Mouse (Mus musculus) layer of hippocampus, adult 9-10 months (tissue): ENCODE results near the gene Npas3.

Experiments used
- DNase-seq: peaks from one replicate; pipeline ENCODE4 v3.0.0; 2022; ENCODE audit warnings: low spot score

The Npas3 gene

GRCm38 (mm10) chr12:53295747-53296146 is 47.3 kb downstream of the Npas3 start:
- no peak for DNase-seq

GRCm38 (mm10) chr12:53297946-53298840 is 49.7 kb downstream of the Npas3 start:
- DNase-seq = no peak

GRCm38 (mm10) chr12:53300964-53301363 is 52.5 kb downstream of the Npas3 start:
- DNase-seq = no peak

DNA sequence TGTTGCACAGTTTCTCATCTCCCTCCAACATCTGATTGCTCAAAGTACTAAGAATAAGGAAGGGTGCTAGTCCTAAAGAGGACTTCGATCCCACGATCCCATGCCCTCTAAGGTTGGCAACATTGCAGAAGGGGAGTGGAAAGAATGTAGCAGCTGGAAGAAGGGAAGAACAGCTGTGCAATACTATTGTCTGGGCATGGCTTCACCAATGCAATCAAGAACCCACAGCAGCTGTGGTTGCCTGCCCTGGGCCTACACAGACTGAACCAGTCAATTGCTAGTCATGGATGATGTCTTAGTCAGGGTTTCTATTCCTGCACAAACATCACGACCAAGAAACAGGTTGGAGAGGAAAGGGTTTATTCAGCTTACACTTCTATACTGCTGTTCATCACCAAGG is 53.7 kb downstream of the Npas3 start:
- DNase-seq = no peak

GRCm38 (mm10) chr12:53316715-53317114 is 68.2 kb downstream of the Npas3 start:
- DNase-seq = no peak

DNA sequence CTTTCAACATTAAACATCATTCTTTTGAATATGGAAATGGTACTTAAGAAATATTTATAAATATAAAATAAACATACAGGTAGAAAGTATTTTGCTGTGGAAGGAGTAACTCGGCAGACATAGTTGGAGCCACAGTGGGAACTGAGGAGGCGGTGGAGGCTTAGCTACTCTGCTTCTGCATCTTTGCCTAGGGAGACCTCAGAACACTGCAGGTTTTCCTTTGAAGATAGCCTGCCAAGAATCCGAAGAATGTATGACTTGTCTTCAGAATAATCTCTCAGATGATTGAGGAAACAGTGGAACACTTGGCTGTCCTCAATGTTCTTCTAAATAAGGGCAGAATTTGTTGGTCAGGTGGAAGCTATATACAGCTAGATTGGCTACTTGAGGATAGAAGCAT is 69.3 kb downstream of the Npas3 start:
- no peak for DNase-seq

DNA sequence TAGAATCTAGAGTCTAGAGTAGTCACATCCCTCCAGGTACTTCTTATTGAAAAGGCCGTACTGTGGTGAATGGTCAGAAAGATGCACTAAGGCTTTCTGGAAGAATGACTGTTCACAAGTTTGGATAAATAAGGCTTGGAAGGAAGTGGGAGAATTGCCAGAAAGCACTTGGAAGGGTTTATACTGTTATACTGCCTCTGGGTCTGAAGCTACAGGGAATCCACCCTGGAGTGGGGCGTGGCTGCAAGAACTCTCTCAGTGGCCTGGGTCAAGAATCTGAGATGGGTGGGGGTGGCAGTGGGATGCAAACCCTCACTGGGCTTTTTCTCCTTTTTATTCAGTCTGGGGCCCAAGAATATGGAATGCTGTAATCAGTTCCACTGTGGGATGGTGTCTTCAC is 72.0 kb downstream of the Npas3 start:
- no peak for DNase-seq

DNA sequence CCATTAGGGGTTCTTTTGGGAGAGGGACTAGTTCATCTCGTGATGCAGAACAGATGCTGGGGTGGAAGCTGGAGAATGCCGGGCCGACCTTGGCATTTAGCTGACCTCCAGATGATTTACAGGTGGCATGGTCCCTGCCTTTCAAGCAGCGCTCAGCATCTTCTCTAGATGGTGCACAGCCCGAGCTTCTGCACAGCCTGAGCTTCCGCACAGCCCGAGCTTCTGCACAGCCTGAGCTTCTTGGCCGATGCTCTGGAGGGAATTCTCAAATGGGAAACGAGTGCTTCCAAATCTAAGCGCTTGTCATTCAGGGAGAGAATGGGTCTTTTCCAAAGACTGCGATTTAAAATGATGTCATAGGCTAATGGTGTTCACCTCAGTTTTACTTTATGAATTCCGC is 72.5 kb downstream of the Npas3 start:
- DNase-seq = no peak

- no peak for DNase-seq
These were observed 73.5 kb downstream of the Npas3 start for GRCm38 (mm10) chr12:53321944-53322343.

DNA sequence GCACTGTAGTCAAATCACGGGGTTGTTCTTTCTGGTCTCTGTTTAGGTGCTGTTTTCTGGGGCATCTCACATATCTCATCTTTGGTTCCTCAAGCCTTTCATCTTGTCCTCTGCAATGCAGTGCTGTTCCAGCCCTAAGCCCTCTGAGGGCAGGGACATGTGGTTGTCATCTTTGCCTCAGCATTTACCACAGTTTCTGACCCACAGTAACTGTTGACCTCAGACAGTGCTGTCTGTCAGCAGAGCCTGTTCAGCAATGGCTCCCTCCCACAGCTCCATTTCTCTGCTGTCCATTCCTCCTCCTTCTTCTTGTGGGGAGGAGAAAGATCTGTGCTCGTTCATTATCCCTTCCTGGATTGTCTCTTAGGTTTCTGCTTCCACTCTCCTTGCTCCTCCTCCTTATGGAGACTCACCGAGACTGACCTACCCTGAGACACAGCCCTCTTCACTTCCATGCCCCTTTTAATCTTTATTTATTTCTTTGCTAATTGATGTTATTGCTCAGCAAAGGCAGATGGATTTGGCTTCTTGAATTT is 79.2 kb downstream of the Npas3 start:
- DNase-seq = no peak

GRCm38 (mm10) chr12:53328257-53328736 is 79.8 kb downstream of the Npas3 start:
- no peak for DNase-seq

DNA sequence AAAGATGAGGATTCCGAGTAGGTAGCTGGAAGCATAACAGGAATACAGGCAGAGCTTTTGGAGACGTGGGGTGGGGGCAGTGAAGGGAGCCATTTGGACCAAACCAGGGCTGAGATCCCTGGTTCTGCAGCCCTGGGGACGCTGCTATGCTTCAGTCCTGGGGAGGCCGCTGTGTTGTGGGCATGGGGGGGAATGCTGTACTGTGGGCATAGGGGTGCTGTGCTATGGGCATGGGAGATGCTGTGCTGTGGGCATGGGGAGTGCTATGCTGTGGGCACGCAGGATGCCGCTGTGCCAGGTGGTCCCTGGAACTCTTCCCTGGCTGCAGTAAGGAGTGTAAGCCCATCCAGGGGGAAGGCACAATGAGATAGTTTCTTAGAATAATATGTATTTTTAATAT is 81.7 kb downstream of the Npas3 start:
- DNase-seq = no peak

GRCm38 (mm10) chr12:53331391-53331790 is 82.9 kb downstream of the Npas3 start:
- DNase-seq = no peak

DNA sequence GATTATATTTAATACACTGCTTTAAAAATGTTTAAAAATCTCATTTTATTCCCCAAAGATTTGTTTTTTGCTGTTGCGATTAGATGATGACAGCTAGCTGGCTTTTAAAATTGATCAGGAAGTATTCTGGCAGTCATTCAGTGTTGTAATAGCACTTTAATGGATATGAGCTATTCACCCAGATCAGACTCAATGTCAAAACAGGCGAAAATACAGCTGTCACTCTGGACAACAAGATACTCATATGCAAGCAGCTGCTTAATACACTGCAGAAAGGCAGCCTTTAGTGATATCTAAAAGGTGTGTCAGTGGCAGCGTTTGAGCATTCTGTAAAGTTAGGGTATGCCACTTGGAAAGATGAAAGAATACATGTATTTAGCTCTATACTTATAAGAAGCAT is 83.3 kb downstream of the Npas3 start:
- DNase-seq = no peak

DNA sequence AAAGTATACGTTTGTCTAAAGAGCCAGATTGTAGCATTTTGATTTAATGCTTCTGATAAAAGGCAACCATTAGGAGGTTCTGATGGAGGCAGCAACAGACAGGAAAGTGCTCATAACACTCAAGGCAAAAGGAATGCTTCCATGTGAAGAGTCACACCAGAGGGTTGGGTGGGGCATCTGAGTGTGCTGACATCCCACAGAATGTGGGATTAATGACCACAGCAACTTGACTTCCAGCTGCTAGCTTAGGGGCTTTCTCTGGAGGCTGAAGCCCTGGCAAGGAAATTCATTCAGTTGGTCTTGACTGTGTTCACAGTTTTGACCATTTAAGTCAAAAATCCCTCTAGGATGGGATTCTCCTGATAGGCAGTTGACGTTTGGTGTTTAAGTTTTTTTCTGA is 84.8 kb downstream of the Npas3 start:
- DNase-seq = no peak

- no peak for DNase-seq
These were observed 90.0 kb downstream of the Npas3 start for GRCm38 (mm10) chr12:53338349-53338948.

DNA sequence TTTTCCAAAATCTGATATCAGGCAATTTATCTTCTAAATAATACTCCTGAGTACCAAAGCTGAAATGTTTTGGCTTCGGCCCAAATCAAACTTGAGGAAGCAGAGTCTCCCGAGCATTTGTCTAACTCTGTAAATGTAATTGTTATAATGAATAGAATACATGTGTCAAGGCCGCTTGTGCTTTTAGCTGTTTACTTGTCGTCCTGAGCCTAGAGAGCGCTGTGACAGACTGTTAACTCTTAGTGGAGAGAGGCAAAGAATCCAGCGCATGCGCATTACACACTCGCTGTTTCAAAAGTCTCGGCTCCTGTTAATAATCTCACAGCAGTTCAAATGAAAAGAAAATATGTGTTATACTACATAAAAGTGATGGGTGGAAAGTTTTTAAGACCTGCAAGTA is 94.3 kb downstream of the Npas3 start:
- DNase-seq = no peak

DNA sequence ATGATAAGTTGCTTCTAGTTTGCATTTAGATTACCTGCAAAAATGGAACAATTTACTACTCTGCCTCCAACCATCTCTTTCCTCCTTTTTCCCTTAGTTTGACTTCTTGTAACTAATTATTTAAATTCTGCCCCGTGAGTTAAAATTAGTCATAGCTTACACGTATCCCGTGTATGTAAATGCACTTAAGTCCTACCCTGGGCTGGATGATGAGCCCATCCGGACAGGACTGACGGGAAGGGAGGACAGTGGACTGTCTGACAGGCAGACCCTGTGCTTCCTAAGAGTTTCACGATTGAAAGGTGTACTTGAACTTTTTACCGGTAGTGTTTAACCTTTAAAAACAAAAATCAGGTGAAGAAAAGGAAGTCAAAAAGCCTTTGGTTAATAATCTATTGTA is 103.4 kb downstream of the Npas3 start:
- no peak for DNase-seq

DNA sequence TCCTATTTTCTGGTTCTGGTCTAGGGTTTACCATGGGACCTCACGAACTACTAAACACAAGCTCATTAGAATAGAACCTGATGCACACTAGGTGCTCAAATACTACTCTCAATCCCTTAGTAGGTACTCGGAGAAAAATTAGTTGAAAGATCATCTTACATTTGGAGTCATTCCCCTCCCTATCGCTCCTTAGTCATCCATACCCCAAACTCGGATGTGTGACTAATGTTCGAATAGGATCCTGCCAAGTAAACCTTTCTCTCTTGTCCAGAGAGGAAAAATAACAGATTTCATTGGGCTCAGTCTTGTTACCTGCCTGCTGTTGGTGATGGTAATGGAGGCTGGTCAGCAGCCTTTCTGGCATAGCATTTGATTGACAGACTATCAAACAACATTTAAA is 117.3 kb downstream of the Npas3 start:
- DNase-seq = no peak

GRCm38 (mm10) chr12:53384851-53385250 is 136.4 kb downstream of the Npas3 start:
- no peak for DNase-seq

DNA sequence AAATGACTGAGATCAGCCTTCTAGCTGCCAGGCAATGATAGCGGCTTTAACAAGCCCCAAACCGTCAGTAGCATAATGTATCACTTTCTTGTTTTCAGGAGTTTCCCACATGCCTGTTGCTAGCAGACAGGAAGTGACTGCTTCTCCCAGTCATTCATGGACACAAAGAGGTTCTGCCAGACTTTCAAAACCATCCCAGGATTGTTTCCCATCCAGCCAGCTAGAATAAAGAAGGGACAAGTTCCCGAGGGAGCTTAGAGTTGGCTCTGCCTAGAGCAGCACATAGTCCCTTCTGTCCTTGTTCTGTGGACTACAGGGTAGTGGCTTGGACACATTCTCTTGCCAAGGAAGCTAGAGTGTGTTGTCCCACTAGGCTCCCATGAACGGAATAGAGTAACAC is 157.4 kb downstream of the Npas3 start:
- DNase-seq = no peak

GRCm38 (mm10) chr12:53407776-53408175 is 159.3 kb downstream of the Npas3 start:
- DNase-seq = peak; percentile 12

DNA sequence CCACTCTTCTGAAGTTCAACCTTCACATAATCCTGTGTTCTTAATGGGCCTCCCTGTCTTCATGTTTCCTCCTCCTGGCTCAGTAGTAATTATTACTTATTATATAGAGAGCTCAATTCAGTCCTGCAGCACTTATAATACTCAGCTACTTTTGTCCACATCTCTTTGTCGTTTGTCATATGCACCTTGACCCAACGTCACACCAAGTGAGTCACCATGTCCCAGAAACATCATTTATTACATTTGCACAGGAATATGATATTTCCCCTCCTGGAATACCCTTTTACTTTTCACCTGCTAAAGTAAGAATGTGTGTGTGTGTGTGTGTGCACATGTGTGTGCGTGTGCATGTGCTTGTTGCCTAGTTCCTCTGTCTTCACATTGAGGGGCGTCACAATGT is 161.2 kb downstream of the Npas3 start:
- no peak for DNase-seq
